Comparison of ENCODE assay signal across 10 mouse cellular contexts in genomic region chr7:14593009-14593408, GRCm38 (mm10). TPM values are rescaled to one million over a fixed set of nuclear protein-coding genes. Genes with fewer than 3 reads are reported as not detected.
A peak's percentile ranks its signal among the peaks of the same experiment; 100 is the strongest.
DNase-seq lines count a peak whose midpoint lies in the region; ATAC-seq and TF ChIP-seq lines count a peak whose summit lies in the region.
"Not testable (repeated sequence)": the region's sequence is repeated elsewhere in the genome, so short reads cannot be mapped to it uniquely, and the experiment has no call there.
"Had no signal": no experiment of that assay in that cellular context is flagged by ENCODE, and none has a peak within 500 bp of the region (broad histone marks: within the 10 kb centered on the region; RNA-seq: fewer than 3 reads in every experiment).

No protein-coding gene starts in this region.

- H3K4me2 ChIP-seq in forebrain, postnatal 0 days (ENCODE audit: low read depth); hindbrain, postnatal 0 days (ENCODE audit: low read depth, low read length); lung, postnatal 0 days (replicated peaks; ENCODE audit: low read depth, low read length): not testable (repeated sequence)

- H3K27me3 ChIP-seq in Patski; forebrain, postnatal 0 days (ENCODE audit: insufficient read depth, low read length); hindbrain, postnatal 0 days (ENCODE audit: insufficient read depth, low read length); liver, adult 2 months (ENCODE audit: control insufficient read depth, insufficient read depth, low read length); lung, postnatal 0 days (replicated peaks; ENCODE audit: insufficient read depth, low read length); testis, adult 2 months (ENCODE audit: control insufficient read depth, insufficient read depth, low read length): not testable (repeated sequence)

- H3K4me3 ChIP-seq in forebrain, postnatal 0 days (ENCODE audit: low read depth, low read length); hindbrain, postnatal 0 days (ENCODE audit: low read length); liver, adult 2 months (ENCODE audit: insufficient read depth, low read depth, low read length); lung, postnatal 0 days (ENCODE audit: low read depth, low read length); testis, adult 2 months (ENCODE audit: control insufficient read depth, low read depth, low read length): not testable (repeated sequence)

- not testable (repeated sequence) for H3K79me2 ChIP-seq in liver, adult 2 months (ENCODE audit: control insufficient read depth, insufficient read depth, low read length)

- not testable (repeated sequence) for H3K4me1 ChIP-seq in forebrain, postnatal 0 days (ENCODE audit: insufficient read depth); hindbrain, postnatal 0 days (ENCODE audit: insufficient read depth, low read length); liver, adult 2 months (ENCODE audit: control insufficient read depth, insufficient read depth, low read length); lung, postnatal 0 days (ENCODE audit: insufficient read depth, low read depth, low read length); testis, adult 2 months (ENCODE audit: control insufficient read depth, insufficient read depth, low read length)

- not testable (repeated sequence) for TF ChIP-seq EP300 in lung, postnatal 0 days (IDR thresholded peaks at IDR 0.05)

- in situ Hi-C loops in Patski (cut with MboI; ENCODE audit: low pct_unique_long_range_greater_than_20kb) = not testable (repeated sequence)

- WGBS in forebrain, postnatal 0 days = 65% methylated on average over 8 of the region's 8 CpGs
- WGBS in hindbrain, postnatal 0 days = 61% methylated on average over 8 of the region's 8 CpGs
- 44% methylated on average over 8 of the region's 8 CpGs for WGBS in liver, adult 2 months
- 66% methylated on average over 8 of the region's 8 CpGs for WGBS in lung, postnatal 0 days

- peak; percentile 35 for TF ChIP-seq CTCF in Patski (IDR thresholded peaks at IDR 0.05)
- peak; percentile 8; the same call in 1 of the 2 replicates for TF ChIP-seq CTCF in forebrain, postnatal 0 days (IDR thresholded peaks at IDR 0.05; ENCODE audit: low read depth)
- peak; percentile 51 for TF ChIP-seq CTCF in hindbrain, postnatal 0 days (IDR thresholded peaks at IDR 0.05; ENCODE audit: low read depth)
- peak; percentile 68 for TF ChIP-seq CTCF in liver, adult 2 months (IDR thresholded peaks at IDR 0.05; ENCODE audit: low read depth, low read length)
- peak; percentile 56 for TF ChIP-seq CTCF in lung, postnatal 0 days (IDR thresholded peaks at IDR 0.05)
- peak; percentile 38; the same call in 1 of the 2 replicates for TF ChIP-seq CTCF in testis, adult 2 months (IDR thresholded peaks at IDR 0.05; ENCODE audit: control insufficient read depth, insufficient read depth, insufficient replicate concordance, low read depth, low read length)

- H3K9ac ChIP-seq in forebrain, postnatal 0 days; hindbrain, postnatal 0 days (replicated peaks; ENCODE audit: low read length); liver, adult 2 months (ENCODE audit: low read depth, low read length); lung, postnatal 0 days (replicated peaks; ENCODE audit: low read depth): not testable (repeated sequence)

- peak; percentile 17 for DNase-seq in ES-CJ7 (ENCODE audit: low read depth, low spot score)
- not testable (repeated sequence) for DNase-seq in Patski (ENCODE audit: low read depth, low spot score); forebrain, postnatal 0 days; hindbrain, postnatal 0 days (ENCODE audit: low spot score); liver, adult 2 months (ENCODE audit: extremely low read depth, low read depth, low spot score); lung, postnatal 0 days (ENCODE audit: low spot score)
- DNase-seq in kidney, adult 9 months = peak; percentile 18

- CTCF ChIA-PET in Patski (lab: Charles Lee) = not testable (repeated sequence)

- not testable (repeated sequence) for ATAC-seq in Patski; forebrain, postnatal 0 days; hindbrain, postnatal 0 days
- peak; percentile 9; the same call in 1 of the 2 replicates for ATAC-seq in lung, postnatal 0 days

- POLR2A ChIA-PET in Patski (lab: Charles Lee) = not testable (repeated sequence)

- H3K36me3 ChIP-seq in forebrain, postnatal 0 days (ENCODE audit: insufficient read depth); hindbrain, postnatal 0 days (ENCODE audit: insufficient read depth, low read length); liver, adult 2 months (ENCODE audit: control insufficient read depth, insufficient read depth, low read length); lung, postnatal 0 days (ENCODE audit: insufficient read depth, low read length); testis, adult 2 months (ENCODE audit: control insufficient read depth, insufficient read depth, low read length): not testable (repeated sequence)

- TF ChIP-seq POLR2A in liver, adult 2 months (IDR thresholded peaks at IDR 0.05; ENCODE audit: extremely low read depth, insufficient read depth, low read length); testis, adult 2 months (IDR thresholded peaks at IDR 0.05; ENCODE audit: control insufficient read depth, low read depth, low read length): not testable (repeated sequence)

- H3K9me3 ChIP-seq in forebrain, postnatal 0 days (ENCODE audit: low read length); hindbrain, postnatal 0 days (ENCODE audit: low read length); lung, postnatal 0 days (ENCODE audit: low read length): not testable (repeated sequence)

- not testable (repeated sequence) for H3K27ac ChIP-seq in forebrain, postnatal 0 days (ENCODE audit: low read depth, low read length); hindbrain, postnatal 0 days; liver, adult 2 months (replicated peaks; ENCODE audit: insufficient read depth, low read depth, low read length); lung, postnatal 0 days (ENCODE audit: low read length); testis, adult 2 months (ENCODE audit: control insufficient read depth, insufficient read depth, low read depth, low read length)

RNA-seq across cellular contexts. Expression of gene Vmn1r90, which starts 29.7 kb away (rescaled TPM):
- not detected for polyA plus RNA-seq in Patski (2021)
- 0.08 and 0.19 TPM in 2 replicates for total RNA-seq in forebrain, postnatal 0 days (2014; rRNA removed)
- polyA plus RNA-seq in forebrain, postnatal 0 days (2015; fragmentation: Nextera tagmentation; extraction: Ambion mirVana) = 0.03 and 0.04 TPM in 2 replicates
- 0.43 and 0.47 TPM in 2 replicates for total RNA-seq in hindbrain, postnatal 0 days (2014; rRNA removed)
- polyA plus RNA-seq in hindbrain, postnatal 0 days (2015; fragmentation: Nextera tagmentation; extraction: Ambion mirVana) = 0.09 and 0.16 TPM in 2 replicates
- total RNA-seq in liver, adult 2 months (2014; rRNA removed) = under 0.01 and 0.09 TPM in 2 replicates
- not detected in 2 replicates for polyA plus RNA-seq in liver, adult 2 months (2012; rRNA removed)
- 0.04 and 0.08 TPM in 2 replicates for polyA plus RNA-seq in lung, postnatal 0 days (2015; fragmentation: Nextera tagmentation; extraction: Ambion mirVana)
- polyA plus RNA-seq in testis, adult 2 months (2012; rRNA removed) = 0.07 TPM in 2 replicates
- polyA plus RNA-seq: CD4-positive, CD25-positive, alpha-beta regulatory T cell, adult 4 months; inflammation-experienced regulatory T-cells, adult 6 months had no signal

Comparison
In these comparisons a context has a peak if more than half of its experiments do, and no peak if none do; other contexts are left out.
1. CTCF ChIP-seq: peak in every context shown above with its lines; median percentile 68 in liver, adult 2 months; 56 in lung, postnatal 0 days; 51 in hindbrain, postnatal 0 days; 38 in testis, adult 2 months; 35 in Patski; 8 in forebrain, postnatal 0 days.